Mouse (Mus musculus): ENCODE results near the gene Zfp655. TPM values are rescaled to one million over a fixed set of nuclear protein-coding genes. Genes with fewer than 3 reads are reported as not detected.

The Zfp655 gene
- 1 to 10 TPM; 1.3 to 5.5 TPM for polyA plus RNA-seq (2012; fragmentation: generic; extraction: Trizol)

DNA sequence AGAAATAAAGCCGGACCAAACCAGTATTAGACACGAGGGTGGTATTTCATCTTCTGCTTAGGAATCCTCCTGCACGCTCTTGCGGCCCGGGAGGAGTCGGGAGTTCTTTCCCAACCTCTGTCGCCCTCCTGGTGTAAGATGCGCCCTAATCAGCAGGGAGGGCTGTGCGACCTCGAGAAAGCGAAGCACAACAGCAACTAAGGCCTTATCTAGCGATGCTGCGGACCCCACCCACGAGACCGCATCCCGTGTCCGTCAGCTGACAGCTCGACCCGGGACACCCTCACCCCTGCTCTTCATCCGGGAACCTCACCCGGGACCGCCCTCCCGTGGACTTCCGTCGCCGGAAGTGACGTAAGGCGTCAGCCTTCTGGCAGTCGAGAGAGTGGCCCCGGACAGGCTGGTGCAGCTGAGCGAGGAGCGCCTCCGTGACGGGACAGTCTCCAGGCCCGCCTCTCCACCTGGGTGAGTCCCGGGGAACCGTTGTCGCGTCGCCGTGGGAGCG is at the start of gene Zfp655:
Gene Zfp655 (plus strand): TSS at position 349 of the 505 bp plus-strand sequence.

DNA sequence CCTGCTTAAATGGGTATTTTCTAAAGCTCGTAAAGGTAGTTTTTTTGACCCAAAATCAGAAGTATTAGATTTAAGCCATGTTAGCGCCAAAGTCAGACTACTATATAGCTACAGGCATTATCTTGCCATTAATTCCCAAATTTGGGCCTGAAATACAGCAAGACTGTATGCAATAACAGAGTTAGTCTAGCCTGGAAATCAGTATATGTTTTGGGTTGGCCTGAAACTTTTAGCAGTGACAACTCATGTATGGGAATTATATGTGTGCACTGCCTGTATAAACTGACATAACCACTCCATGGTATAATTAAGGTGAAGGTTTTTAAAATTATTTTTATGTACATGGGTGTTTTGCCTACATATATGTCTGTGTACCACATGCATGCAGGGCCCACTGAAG is 39.6 kb upstream of the Zfp655 start, which contains the start of gene Atp5j2:
Gene Atp5j2 (minus strand): TSS at position 101 of the 400 bp plus-strand sequence.

DNA sequence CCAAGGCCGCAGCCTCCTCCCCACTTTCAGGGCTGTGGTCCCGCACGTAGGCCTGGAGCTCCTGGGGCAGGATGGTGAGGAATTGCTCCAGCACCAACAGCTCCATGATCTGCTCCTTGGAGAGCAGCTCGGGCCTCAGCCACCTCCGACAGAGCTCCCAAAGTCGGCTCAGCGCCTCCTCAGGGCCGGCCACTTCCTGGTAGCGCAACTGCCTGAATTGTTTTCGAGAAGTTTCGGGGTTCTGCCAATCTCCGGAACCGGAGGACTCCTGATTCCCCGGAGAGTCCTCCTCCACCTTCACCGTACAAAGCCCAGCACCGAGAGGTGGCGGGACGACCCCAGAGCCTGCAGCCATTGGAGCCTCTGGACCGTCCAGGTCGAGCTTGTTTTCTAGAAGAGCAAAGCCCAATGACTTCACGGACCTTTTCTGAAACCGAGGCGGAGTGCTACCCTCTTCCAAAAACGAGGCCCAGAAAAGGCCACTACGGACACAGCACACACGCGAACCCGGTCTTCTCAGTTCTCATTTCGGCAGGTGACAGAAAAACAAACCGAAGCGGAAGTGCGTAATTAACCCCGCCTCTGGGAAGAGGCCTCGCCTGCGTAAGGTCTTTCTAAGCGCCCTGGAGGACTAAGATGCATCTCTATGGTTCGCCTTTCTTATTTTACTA is 30.1 kb upstream of the Zfp655 start, which contains the start of gene Zkscan14:
Gene Zkscan14 (minus strand): TSS at position 548 of the 671 bp plus-strand sequence.

DNA sequence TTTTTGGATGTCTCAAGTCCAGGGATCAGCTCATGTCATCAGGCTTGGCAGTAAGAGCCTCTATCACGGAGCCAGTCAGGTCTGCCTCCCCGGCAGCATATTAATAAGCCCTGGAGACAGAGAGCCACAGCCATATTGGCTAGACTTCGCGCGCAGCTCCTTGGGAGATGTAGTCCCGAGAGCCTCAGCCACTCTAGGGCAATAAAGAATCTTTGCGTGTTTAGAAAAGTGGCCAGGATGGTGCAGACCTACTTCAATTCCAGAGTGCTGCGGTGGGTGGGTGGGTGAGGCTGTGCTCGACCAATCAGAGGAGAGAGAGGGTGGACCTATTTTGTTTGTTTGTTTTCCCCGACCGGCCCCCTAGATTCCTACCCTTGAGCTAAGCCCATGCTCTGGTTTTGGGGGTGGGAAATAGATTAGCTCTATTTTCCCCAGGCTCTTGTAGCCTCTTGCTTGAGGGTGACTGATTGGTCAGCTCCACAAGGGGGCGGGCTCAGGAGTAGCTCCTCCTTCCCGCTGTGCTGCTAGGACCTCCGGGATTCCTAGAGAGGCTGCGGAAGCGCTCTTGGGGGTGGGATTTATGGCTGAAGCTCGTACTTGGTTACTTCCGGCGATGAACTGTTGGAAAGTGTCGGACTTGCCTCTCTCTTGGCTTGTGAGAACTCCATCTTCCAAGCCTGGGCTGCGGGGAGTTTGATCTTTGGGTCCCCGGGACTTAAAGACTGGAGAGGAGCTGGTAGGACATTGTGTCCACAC is 27.4 kb upstream of the Zfp655 start, which contains the start of gene Zkscan5:
Gene Zkscan5 (plus strand): TSS at position 627 of the 756 bp plus-strand sequence.

DNA sequence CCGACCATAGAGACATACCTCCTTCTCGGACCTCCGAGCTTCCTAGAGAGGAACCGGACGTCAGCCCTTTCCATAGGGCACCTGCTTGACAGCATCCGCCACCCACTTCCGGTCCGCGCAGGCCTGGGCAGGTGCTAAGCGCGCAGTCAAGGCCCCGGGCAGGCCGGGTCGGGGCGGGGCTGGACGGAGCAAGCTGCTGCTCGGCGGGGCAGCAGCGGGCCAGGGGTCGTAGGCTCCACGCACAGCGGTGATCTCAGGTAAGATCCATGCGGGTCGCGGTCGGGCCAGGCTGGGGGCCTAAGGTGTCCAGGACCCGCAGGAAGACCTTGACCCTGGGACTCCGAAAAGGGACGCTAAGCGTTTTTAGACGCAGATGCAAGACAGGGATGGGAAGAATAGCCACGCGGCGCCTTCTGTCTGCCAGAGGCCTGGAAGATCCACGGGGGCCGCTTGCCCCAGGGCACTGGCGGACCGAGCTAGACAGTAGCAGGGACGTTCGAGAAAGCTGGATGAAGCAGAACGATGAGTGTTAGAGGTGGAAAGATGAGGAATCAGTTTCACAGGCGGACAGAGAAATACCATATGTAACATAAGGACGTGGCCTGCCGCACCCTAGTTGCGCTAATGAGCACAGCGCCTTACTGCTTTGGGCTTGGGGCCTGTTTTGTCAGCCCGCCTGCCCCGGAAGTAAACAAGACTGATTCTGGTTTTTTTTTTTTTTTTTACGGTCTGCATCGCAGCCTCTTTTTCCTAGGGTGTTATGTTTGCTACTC is 49.0 kb downstream of the Zfp655 start, which contains the start of gene Zscan25:
Gene Zscan25 (plus strand): TSS at position 130 of the 773 bp plus-strand sequence.

Other genes with a start within 250 kb of the Zfp655 start
- not detected for gene Gm4871, start 199.0 kb upstream of the Zfp655 start, polyA plus RNA-seq (2012; fragmentation: generic; extraction: Trizol)
- gene 1700018F24Rik, start 188.7 kb upstream of the Zfp655 start, polyA plus RNA-seq (2012; fragmentation: generic; extraction: Trizol): not detected
- 100 to 1,000 TPM in 1 of 2 experiments, 10 to 100 TPM in 1; 82.0 to 163 TPM for gene Arpc1a, start 147.9 kb upstream of the Zfp655 start, polyA plus RNA-seq (2012; fragmentation: generic; extraction: Trizol)
- not detected for gene Kpna7, start 147.7 kb upstream of the Zfp655 start, polyA plus RNA-seq (2012; fragmentation: generic; extraction: Trizol)
- 100 to 1,000 TPM; 214 to 895 TPM for gene Arpc1b, start 117.5 kb upstream of the Zfp655 start, polyA plus RNA-seq (2012; fragmentation: generic; extraction: Trizol)
- 10 to 100 TPM; 75.8 to 82.1 TPM for gene Pdap1, start 91.5 kb upstream of the Zfp655 start, polyA plus RNA-seq (2012; fragmentation: generic; extraction: Trizol)
- 100 to 1,000 TPM in 1 of 2 experiments, 10 to 100 TPM in 1; 55.8 to 115 TPM for gene Bud31, start 91.4 kb upstream of the Zfp655 start, polyA plus RNA-seq (2012; fragmentation: generic; extraction: Trizol)
- gene Ptcd1, start 64.6 kb upstream of the Zfp655 start, polyA plus RNA-seq (2012; fragmentation: generic; extraction: Trizol): 10 to 100 TPM in 1 of 2 experiments, 1 to 10 TPM in 1; 7.3 to 15.8 TPM
- 10 to 100 TPM; 21.5 to 26.2 TPM for gene Cpsf4, start 64.5 kb upstream of the Zfp655 start, polyA plus RNA-seq (2012; fragmentation: generic; extraction: Trizol)
- gene Atp5j2, start 39.7 kb upstream of the Zfp655 start, polyA plus RNA-seq (2012; fragmentation: generic; extraction: Trizol): 100 to 1,000 TPM; 548 to 746 TPM
- 1 to 10 TPM; 2.4 to 8.2 TPM for gene Zkscan14, start 29.8 kb upstream of the Zfp655 start, polyA plus RNA-seq (2012; fragmentation: generic; extraction: Trizol)
- gene Zkscan5, start 27.2 kb upstream of the Zfp655 start, polyA plus RNA-seq (2012; fragmentation: generic; extraction: Trizol): 1 to 10 TPM; 1.1 to 8.7 TPM
- gene Zscan25, start 48.8 kb downstream of the Zfp655 start, polyA plus RNA-seq (2012; fragmentation: generic; extraction: Trizol): 10 to 100 TPM in 1 of 2 experiments, 1 to 10 TPM in 1; 2.1 to 11.1 TPM
- gene Cyp3a57, start 113.6 kb downstream of the Zfp655 start, polyA plus RNA-seq (2012; fragmentation: generic; extraction: Trizol): under 1 TPM in 1 of 2 experiments, not detected in 1; 0.04 TPM
- not detected for gene Cyp3a16, start 238.0 kb downstream of the Zfp655 start, polyA plus RNA-seq (2012; fragmentation: generic; extraction: Trizol)

Data from C3H10T1/2 (cell line).